Mouse (Mus musculus) forebrain, embryonic 15.5 days (tissue): ENCODE data around the gene Il10rb. TPM values are rescaled to one million over a fixed set of nuclear protein-coding genes. Genes with fewer than 3 reads are reported as not detected.

Experiments
- ATAC-seq: fragments of 200-750 bp; cut with Nextera tagmentation; replicated peaks from 2 replicates; pipeline ENCODE4 v1.8.0; 2017; ENCODE audit warnings: mild to moderate bottlenecking, moderate TSS enrichment, moderate library complexity
- H3K27ac ChIP-seq: fragments of 300-500 bp; sonication (generic); replicated peaks from 2 replicates; pipeline ENCODE4 v1.5.1; 2015; ENCODE audit warnings: mild to moderate bottlenecking, inconsistent platforms
- H3K27me3 ChIP-seq: fragments of 300-500 bp; sonication (generic); 2 replicates; pipeline ENCODE4 v1.6.1; 2015; ENCODE audit warnings: inconsistent platforms
- H3K36me3 ChIP-seq: fragments of 300-500 bp; sonication (generic); 2 replicates; pipeline ENCODE4 v1.6.1; 2015; ENCODE audit warnings: mild to moderate bottlenecking, inconsistent platforms
- H3K4me1 ChIP-seq: fragments of 300-500 bp; sonication (generic); 2 replicates; pipeline ENCODE4 v1.6.1; 2015; ENCODE audit warnings: inconsistent platforms
- H3K4me2 ChIP-seq: fragments of 300-500 bp; sonication (generic); replicated peaks from 2 replicates; pipeline ENCODE4 v1.6.1; 2015; ENCODE audit warnings: mild to moderate bottlenecking, inconsistent platforms
- H3K4me3 ChIP-seq: fragments of 300-500 bp; sonication (generic); 2 replicates; pipeline ENCODE4 v1.5.1; 2015; ENCODE audit warnings: mild to moderate bottlenecking, inconsistent platforms
- H3K9ac ChIP-seq: fragments of 300-500 bp; sonication (generic); replicated peaks from 2 replicates; pipeline ENCODE4 v1.6.1; 2015; ENCODE audit warnings: mild to moderate bottlenecking, inconsistent platforms
- H3K9me3 ChIP-seq: fragments of 300-500 bp; sonication (generic); 2 replicates; pipeline ENCODE4 v1.6.1; 2016; ENCODE audit warnings: inconsistent platforms
- WGBS: fragments of 180-500 bp; shearing (Covaris S2); methylation state at CpG from one replicate; pipeline ENCODE4 v1.1.7; 2015; ENCODE audit warnings: mixed read lengths; 5-methylcytosine and 5-hydroxymethylcytosine counted together
- polyA plus RNA-seq: library from polyadenylated mRNA; unstranded; fragments of >200 nt; fragmentation: Nextera tagmentation; extraction: Ambion mirVana; gene quantifications from 2 replicates; pipeline ENCODE4 v1.2.1, GENCODE M21; 2015

Gene Il10rb
- polyA plus RNA-seq, 1 experiment from 2014 or later, result 7.7 TPM

DNA sequence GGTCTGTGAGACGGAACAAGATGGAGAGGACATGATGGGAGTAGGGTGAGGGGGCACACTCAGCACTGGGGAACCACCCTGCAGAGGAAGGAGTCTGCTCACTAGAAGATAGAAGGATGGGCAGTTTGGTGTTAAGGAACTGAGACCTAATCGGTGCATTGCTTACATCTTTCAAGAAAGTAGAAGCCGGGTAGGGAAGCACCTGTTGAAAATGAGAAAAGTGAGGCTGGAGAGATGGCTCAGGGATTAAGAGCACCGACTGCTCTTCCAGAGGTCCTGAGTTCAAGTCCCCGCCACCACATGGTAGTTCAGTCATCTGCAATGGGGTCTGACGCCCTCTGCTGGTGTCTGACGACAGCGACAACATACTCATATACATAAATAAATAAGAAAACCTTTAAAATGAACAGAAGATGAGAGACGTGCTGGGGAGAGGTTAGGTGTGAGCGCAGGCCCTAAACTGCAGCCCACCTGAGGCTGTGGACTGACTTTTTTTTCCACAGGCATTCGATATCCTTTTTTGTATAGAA is 53.9 kb downstream of the Il10rb start:
- Histone ChIP-seq H3K4me1 (peaks cover 8% of the 10 kb centered on the region; the same call in 1 of the 2 replicates), H3K27me3 (no peaks in the 10 kb centered on the region), H3K9me3 (no peaks in the 10 kb centered on the region), H3K27ac (no peak overlapping the region), H3K4me2 (no peak overlapping the region), H3K36me3 (no peaks in the 10 kb centered on the region), H3K9ac (no peak overlapping the region), H3K4me3 (no peak overlapping the region)
- no peak for ATAC-seq
- 77% methylated on average over 11 of the region's 11 CpGs for WGBS

DNA sequence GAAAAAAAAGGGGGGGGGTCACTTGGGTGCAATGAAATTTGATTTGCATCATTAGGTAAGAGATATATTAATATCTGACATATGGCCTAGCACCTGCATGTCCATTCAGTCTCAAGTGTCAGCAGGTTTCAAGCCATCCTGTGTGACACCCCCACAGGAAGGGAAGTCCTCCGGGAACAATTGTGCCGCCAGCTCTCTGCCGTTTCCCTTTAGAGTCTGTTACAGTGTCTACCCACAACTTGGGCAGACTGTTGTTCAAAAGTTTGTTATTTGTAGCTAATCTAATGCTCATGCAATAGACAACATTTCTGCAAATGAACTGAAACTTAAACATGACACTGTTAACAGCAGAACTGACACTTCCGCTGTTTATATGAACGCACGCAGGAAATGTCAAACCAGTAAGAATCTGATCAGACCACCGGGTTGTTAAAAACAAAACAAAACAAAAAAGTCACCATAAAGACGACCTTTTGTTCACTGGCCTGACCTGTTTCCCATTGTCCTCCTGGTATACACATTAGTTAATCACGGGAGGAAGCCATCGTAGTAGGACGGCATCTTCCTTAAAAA is 55.2 kb downstream of the Il10rb start:
- peaks cover 20% of the 10 kb centered on the region for H3K4me1 ChIP-seq
- H3K4me2 ChIP-seq, result no peak overlapping the region
- no peaks in the 10 kb centered on the region for H3K36me3 ChIP-seq
- H3K4me3 ChIP-seq, result no peak overlapping the region
- H3K27ac ChIP-seq, result no peak overlapping the region
- ATAC-seq, result no peak
- no peak overlapping the region for H3K9ac ChIP-seq
- H3K27me3 ChIP-seq, result no peaks in the 10 kb centered on the region
- WGBS, result 71% methylated on average over 11 of the region's 11 CpGs
- no peaks in the 10 kb centered on the region for H3K9me3 ChIP-seq

DNA sequence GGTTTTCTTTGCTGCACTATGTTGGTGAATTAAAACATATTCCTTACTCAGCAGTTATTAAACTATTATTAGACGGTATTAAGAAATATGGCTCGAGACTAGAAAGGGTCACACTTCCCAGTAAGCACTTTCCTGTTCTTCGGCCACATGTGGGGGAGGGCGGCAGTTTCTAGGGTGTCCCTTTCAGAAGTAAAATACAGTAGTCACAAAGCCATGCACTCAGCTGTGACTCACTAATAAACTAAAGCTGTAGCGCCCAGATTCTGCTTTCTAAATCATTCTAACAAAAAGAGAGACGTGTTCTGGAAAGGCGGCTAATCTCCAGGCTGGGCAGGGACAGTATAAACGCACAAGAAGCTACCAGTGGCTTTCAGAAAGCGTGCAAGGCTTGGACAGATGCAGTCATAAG is 55.8 kb downstream of the Il10rb start:
- no peaks in the 10 kb centered on the region for H3K36me3 ChIP-seq
- H3K9me3 ChIP-seq, result no peaks in the 10 kb centered on the region
- H3K27ac ChIP-seq, result no peak overlapping the region
- H3K4me2 ChIP-seq, result no peak overlapping the region
- no peak for ATAC-seq
- H3K27me3 ChIP-seq, result no peaks in the 10 kb centered on the region
- peaks cover 26% of the 10 kb centered on the region for H3K4me1 ChIP-seq
- no peak overlapping the region; the same call in 1 of the 2 replicates for H3K9ac ChIP-seq
- WGBS, result 59% methylated on average over 9 of the region's 9 CpGs
- no peak overlapping the region for H3K4me3 ChIP-seq

DNA sequence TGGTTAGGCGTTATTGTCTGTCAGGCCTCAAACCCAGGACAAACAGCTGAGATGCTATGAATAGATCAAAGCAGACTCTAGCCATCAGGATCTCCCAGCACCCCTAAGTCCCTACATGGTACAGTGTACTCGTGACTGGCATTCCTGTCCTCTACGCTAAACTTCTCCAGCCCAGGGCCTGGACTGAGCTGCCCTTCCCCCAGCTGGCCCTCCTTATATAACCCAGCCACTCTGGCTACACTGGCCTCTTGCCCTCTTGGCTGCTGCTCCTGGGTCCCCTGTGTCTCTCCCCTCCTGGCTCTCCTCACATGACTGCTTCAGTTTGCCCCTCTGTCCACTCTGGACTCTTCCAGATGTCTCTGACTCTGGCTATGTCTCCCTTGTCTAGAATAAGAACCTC is 56.7 kb downstream of the Il10rb start:
- H3K9me3 ChIP-seq, result no peaks in the 10 kb centered on the region
- no peaks in the 10 kb centered on the region for H3K36me3 ChIP-seq
- no peak overlapping the region for H3K4me3 ChIP-seq
- peaks cover 29% of the 10 kb centered on the region for H3K4me1 ChIP-seq
- H3K27me3 ChIP-seq, result no peaks in the 10 kb centered on the region
- WGBS, result 68% methylated on average over 3 of the region's 3 CpGs
- no peak overlapping the region for H3K27ac ChIP-seq
- ATAC-seq, result no peak
- H3K4me2 ChIP-seq, result no peak overlapping the region
- no peak overlapping the region for H3K9ac ChIP-seq

DNA sequence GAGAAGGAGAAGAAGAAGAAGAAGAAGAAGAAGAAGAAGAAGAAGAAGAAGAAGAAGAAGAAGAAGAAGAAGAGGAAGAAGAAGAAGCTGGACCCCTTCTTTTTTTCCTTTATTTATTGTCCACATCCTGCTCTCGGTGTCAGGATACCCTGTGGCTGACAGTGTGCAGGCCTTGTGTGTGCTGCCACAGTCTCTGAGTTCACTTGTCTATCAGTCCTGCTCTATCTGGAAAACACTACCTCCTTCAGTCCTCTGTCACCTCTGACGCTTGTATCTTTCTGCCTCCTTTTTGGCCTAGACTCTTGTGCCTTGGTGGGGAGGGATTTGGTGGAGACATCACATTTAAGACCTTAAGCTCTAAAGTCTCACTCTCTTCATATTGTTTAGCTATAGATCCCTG is 57.4 kb downstream of the Il10rb start:
- H3K9me3 ChIP-seq, result no peaks in the 10 kb centered on the region
- H3K27me3 ChIP-seq, result no peaks in the 10 kb centered on the region
- no peak overlapping the region for H3K4me3 ChIP-seq
- no peak overlapping the region for H3K9ac ChIP-seq
- no peak overlapping the region for H3K27ac ChIP-seq
- H3K4me1 ChIP-seq, result peaks cover 29% of the 10 kb centered on the region
- WGBS, result 88% methylated on average over 2 of the region's 2 CpGs
- H3K36me3 ChIP-seq, result no peaks in the 10 kb centered on the region
- no peak for ATAC-seq
- H3K4me2 ChIP-seq, result no peak overlapping the region

DNA sequence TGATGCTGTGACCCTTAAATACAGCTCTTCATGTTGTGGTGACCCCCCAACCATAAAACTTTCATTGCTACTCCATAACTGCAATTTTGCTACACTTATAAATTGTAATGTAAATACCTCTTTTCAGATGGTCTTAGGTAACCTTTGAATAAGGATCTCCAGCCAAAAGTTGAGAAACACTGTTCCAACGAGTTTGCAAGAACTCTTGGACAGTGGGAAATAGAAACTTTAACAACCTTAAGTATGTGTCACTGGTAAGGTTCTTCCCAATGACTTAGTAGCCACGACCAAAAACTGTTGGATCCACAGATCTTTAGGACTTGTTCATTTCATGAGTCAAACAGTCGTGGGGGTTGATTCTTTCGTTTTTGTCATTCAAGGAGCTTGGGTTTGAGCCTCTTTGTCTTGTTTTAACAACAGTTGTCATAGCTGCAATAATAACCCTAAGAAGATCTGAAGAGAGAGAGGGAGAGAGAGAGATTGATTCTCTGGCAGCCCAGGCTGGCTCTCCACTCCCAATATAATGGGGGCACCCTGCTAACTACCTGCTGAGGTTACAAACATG is 58.0 kb downstream of the Il10rb start:
- peak overlapping the region; percentile 72 for H3K4me3 ChIP-seq
- WGBS, result 85% methylated on average over 4 of the region's 4 CpGs
- no peaks in the 10 kb centered on the region for H3K9me3 ChIP-seq
- 0 out of 2 replicates have a peak overlapping the region, but pooled peaks have one; percentile 77 for H3K27ac ChIP-seq
- H3K4me2 ChIP-seq, result peak overlapping the region; percentile 95
- no peaks in the 10 kb centered on the region for H3K27me3 ChIP-seq
- H3K4me1 ChIP-seq, result peaks cover 29% of the 10 kb centered on the region
- H3K36me3 ChIP-seq, result no peaks in the 10 kb centered on the region
- H3K9ac ChIP-seq, result no peak overlapping the region
- no peak for ATAC-seq

DNA sequence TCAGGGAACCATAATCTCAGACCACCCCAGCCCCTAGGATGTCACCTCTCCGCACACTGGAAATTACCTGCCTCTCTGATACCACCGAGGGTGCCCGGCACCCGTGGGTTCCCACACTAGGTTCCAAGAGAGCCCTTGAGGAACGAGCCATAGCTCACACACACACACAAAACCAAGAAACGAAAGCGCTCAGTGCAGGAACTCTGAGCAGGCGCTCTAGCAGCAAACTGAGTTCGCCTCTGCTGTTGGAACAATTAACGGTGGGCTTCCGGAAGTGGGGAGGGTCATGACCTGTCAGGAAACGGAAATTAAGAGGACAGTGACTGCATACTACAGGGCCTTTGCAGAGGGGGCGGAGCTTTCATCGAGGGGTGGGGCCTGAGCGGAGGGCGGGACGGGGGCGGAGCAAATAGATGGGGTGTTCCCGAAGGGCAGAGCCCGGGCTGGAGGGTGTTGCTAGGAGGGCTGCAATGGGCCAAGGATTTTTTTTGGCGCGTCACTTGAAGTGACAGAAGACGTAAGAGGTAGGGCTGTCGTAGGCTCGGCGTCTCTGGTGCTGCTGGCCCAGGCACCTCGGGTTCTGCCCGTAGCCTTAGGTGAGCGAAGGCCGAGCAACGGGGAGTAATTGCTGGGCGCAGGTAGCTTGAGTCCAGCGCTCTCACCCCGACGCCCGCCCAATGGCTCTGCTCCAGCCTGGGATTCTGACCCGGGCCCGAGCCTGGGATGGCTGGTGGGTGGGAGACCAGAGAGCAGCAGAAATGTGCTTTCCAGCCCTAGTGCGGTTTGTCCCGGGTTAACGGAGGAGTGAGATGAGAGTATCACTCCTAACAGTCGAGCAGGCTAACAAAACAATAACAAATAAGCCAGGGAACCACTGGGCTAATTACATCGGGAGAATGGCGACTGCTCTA is 58.9 kb downstream of the Il10rb start:
- 2% methylated on average over 44 of the region's 44 CpGs for WGBS

DNA sequence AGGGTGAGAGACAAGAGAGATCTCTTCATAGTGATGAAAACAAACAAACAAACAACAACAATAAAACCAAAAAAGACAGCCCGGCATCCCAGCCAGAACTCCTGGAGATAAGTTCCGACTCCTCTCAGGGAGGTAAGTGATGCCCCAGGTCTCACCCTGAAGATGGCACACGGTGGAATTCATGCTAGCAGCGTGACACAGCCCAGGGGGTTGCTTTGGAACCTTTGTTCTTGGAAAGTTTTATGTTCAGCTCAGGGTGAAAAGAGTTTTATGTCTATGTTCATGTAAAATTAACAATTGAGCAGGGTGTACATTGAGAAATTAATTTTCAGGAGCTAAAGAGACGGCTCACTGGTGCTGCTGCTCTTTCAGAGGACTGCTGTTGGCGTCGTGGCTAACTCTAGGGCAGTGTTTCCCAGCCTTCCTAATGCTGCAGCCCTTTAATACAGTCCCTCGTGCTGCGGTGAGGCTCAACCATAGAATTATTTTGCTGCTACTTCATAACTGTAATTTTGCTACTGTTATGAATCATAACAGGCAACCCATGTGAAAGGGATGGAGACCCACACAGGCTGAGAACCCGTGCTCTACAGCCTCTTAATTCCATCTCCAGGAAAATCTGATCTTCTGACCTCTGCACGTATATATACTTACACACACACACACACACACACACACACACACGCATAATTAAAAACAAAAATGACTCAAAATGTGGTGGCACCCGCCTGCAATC is 59.7 kb downstream of the Il10rb start:
- ATAC-seq, result no peak
- peak overlapping the region; percentile 72 for H3K4me3 ChIP-seq
- H3K36me3 ChIP-seq, result no peaks in the 10 kb centered on the region
- H3K9me3 ChIP-seq, result no peaks in the 10 kb centered on the region
- peak overlapping the region; percentile 70 for H3K9ac ChIP-seq
- WGBS, result 48% methylated on average over 13 of the region's 13 CpGs
- H3K27me3 ChIP-seq, result no peaks in the 10 kb centered on the region
- H3K4me1 ChIP-seq, result peaks cover 24% of the 10 kb centered on the region
- peak overlapping the region; percentile 95 for H3K4me2 ChIP-seq
- no peak overlapping the region for H3K27ac ChIP-seq

More for the DNA sequence above, 58.9 kb downstream of the Il10rb start:
- H3K4me3 ChIP-seq, result peak overlapping the region; percentile 72
- peak overlapping the region; percentile 95 for H3K4me2 ChIP-seq
- H3K9ac ChIP-seq, result peak overlapping the region; percentile 70
- H3K27ac ChIP-seq, result peak overlapping the region; percentile 77
- ATAC-seq, result peak; percentile 96
- H3K9me3 ChIP-seq, result no peaks in the 10 kb centered on the region
- no peaks in the 10 kb centered on the region for H3K27me3 ChIP-seq
- H3K4me1 ChIP-seq, result peaks cover 24% of the 10 kb centered on the region
- no peaks in the 10 kb centered on the region for H3K36me3 ChIP-seq

DNA sequence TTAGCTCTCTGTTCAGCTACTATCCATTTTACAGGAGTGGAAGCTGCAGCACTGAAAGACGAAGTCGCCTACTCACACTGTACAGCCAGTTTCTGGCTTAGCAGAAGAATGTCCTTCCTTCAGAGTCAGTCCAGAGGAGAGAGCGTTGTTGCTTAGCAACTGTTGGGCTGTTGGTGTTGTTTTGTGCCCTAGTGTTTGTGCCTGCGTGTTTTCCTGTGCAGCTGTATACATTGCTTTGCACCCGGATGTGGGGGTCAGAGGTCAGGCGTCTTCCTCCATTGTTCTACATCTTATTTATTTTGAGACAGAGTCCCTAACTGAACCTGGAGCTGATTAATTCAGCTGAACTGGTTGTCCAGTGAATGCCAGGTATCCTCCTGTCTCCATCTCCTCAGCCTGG is 60.6 kb downstream of the Il10rb start:
- Histone ChIP-seq H3K4me3 (no peak overlapping the region), H3K4me1 (peaks cover 24% of the 10 kb centered on the region)

DNA sequence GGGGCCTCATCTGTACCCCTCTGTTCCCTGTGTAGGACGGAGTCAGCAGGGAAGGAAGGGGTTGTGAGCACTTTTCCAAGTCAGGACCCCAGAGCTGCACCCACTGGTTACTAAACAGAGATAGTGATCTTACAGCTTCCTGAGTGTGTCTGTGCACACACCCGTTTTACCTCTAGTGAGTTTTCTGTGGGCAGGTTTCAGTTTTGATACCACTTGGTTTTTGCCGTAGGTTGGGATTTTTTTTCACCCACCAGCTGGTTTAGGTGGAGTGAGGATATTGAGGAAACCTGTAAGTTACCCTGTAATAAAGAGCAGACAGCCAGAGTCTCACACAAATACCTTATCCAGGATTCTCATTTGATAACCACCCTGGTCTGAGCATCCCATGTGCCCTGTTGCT is 64.5 kb downstream of the Il10rb start:
- WGBS, result 86% methylated on average over 3 of the region's 3 CpGs
- H3K4me3 ChIP-seq, result no peak overlapping the region
- no peak overlapping the region for H3K9ac ChIP-seq
- H3K4me2 ChIP-seq, result no peak overlapping the region
- ATAC-seq, result no peak
- H3K36me3 ChIP-seq, result no peaks in the 10 kb centered on the region
- H3K27ac ChIP-seq, result no peak overlapping the region
- no peaks in the 10 kb centered on the region for H3K9me3 ChIP-seq
- peaks cover 15% of the 10 kb centered on the region for H3K4me1 ChIP-seq
- no peaks in the 10 kb centered on the region for H3K27me3 ChIP-seq

More for the DNA sequence above, 60.6 kb downstream of the Il10rb start:
- ATAC-seq, result no peak
- Histone ChIP-seq H3K27me3 (no peaks in the 10 kb centered on the region), H3K27ac (no peak overlapping the region), H3K9ac (no peak overlapping the region), H3K36me3 (no peaks in the 10 kb centered on the region), H3K4me2 (0 out of 2 replicates have a peak overlapping the region, but pooled peaks have one; percentile 13), H3K9me3 (no peaks in the 10 kb centered on the region)
- 55% methylated on average over 6 of the region's 6 CpGs for WGBS

DNA sequence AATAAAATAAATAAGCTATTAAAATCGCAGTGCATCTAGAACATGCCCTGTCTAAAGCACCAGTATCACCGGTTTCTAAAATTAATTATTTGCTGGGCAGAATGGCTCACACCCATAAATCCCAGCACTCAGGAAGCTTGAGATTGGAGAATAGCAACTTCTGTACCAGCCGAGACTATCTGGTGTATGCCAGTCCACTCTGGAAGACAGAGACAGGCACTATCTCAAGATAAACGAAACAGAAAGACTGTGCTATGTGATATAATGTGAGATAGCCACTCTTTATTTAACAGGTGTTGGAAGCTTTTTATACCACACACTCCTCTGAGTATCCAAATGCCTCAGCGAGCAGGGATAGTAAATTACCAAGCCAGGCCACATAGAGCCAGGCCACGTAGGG is 65.5 kb downstream of the Il10rb start:
- H3K4me3 ChIP-seq, result no peak overlapping the region
- H3K36me3 ChIP-seq, result no peaks in the 10 kb centered on the region
- H3K9me3 ChIP-seq, result no peaks in the 10 kb centered on the region
- peaks cover 5% of the 10 kb centered on the region for H3K4me1 ChIP-seq
- no peaks in the 10 kb centered on the region for H3K27me3 ChIP-seq
- 83% methylated on average over 6 of the region's 6 CpGs for WGBS
- H3K9ac ChIP-seq, result no peak overlapping the region
- no peak overlapping the region for H3K27ac ChIP-seq
- no peak overlapping the region for H3K4me2 ChIP-seq
- ATAC-seq, result no peak
